Mouse (Mus musculus) thymus, postnatal 4 days (tissue): Measurements from ENCODE around the gene St6galnac6.

Experiments
- DNase-seq: peaks from one replicate; pipeline ENCODE4 v3.0.0; 2021

St6galnac6 gene

GRCm38 (mm10) chr2:32620682-32621516, 21.4 kb downstream of the St6galnac6 start:
- DNase-seq, result no peak

GRCm38 (mm10) chr2:32621517-32621859, 22.0 kb downstream of the St6galnac6 start, which contains the start of gene Ak1:
Ak1 (plus strand) TSS chr2:32621758.
- no peak for DNase-seq

GRCm38 (mm10) chr2:32624111-32624748, 24.7 kb downstream of the St6galnac6 start:
- no peak for DNase-seq

- DNase-seq, result no peak
Observed at GRCm38 (mm10) chr2:32625212-32625872, 25.8 kb downstream of the St6galnac6 start.

- no peak for DNase-seq
Observed at GRCm38 (mm10) chr2:32625873-32626694, 26.6 kb downstream of the St6galnac6 start.

GRCm38 (mm10) chr2:32627266-32628043, 27.9 kb downstream of the St6galnac6 start:
- DNase-seq, result no peak

GRCm38 (mm10) chr2:32628044-32628550, 28.6 kb downstream of the St6galnac6 start:
- DNase-seq, result no peak

- no peak for DNase-seq
Observed at GRCm38 (mm10) chr2:32628729-32629128, 29.2 kb downstream of the St6galnac6 start.

- no peak for DNase-seq
Observed at GRCm38 (mm10) chr2:32629276-32629976, 29.9 kb downstream of the St6galnac6 start.

- DNase-seq, result no peak
Observed at GRCm38 (mm10) chr2:32630036-32630435, 30.5 kb downstream of the St6galnac6 start.

GRCm38 (mm10) chr2:32631046-32631445, 31.5 kb downstream of the St6galnac6 start:
- DNase-seq, result no peak

GRCm38 (mm10) chr2:32631737-32632394, 32.4 kb downstream of the St6galnac6 start:
- peak; percentile 85 for DNase-seq

GRCm38 (mm10) chr2:32633660-32634059, 34.2 kb downstream of the St6galnac6 start:
- no peak for DNase-seq

- no peak for DNase-seq
Observed at GRCm38 (mm10) chr2:32634277-32635105, 35.0 kb downstream of the St6galnac6 start.

- no peak for DNase-seq
Observed at GRCm38 (mm10) chr2:32636617-32637016, 37.1 kb downstream of the St6galnac6 start.

- peak; percentile 85 for DNase-seq
Observed at GRCm38 (mm10) chr2:32637778-32638281, 38.3 kb downstream of the St6galnac6 start.

- DNase-seq, result no peak
Observed at GRCm38 (mm10) chr2:32639632-32640031, 40.1 kb downstream of the St6galnac6 start.

GRCm38 (mm10) chr2:32640550-32641051, 41.1 kb downstream of the St6galnac6 start:
- DNase-seq, result no peak

- DNase-seq, result no peak
Observed at GRCm38 (mm10) chr2:32641810-32642209, 42.3 kb downstream of the St6galnac6 start.
